Mouse (Mus musculus) bone marrow macrophage, adult 2 months (primary cell): ENCODE results near the gene Lpar4.

Source experiments
- CTCF ChIP-seq: IDR thresholded peaks from 2 replicates; pipeline ENCODE4 v1.5.1; 2012; ENCODE audit warnings: low read depth, mild to moderate bottlenecking, low read length, moderate library complexity
- POLR2A ChIP-seq: IDR thresholded peaks from 2 replicates; pipeline ENCODE4 v1.6.1; 2012; ENCODE audit warnings: mild to moderate bottlenecking, low read depth, low read length, borderline replicate concordance

DNA sequence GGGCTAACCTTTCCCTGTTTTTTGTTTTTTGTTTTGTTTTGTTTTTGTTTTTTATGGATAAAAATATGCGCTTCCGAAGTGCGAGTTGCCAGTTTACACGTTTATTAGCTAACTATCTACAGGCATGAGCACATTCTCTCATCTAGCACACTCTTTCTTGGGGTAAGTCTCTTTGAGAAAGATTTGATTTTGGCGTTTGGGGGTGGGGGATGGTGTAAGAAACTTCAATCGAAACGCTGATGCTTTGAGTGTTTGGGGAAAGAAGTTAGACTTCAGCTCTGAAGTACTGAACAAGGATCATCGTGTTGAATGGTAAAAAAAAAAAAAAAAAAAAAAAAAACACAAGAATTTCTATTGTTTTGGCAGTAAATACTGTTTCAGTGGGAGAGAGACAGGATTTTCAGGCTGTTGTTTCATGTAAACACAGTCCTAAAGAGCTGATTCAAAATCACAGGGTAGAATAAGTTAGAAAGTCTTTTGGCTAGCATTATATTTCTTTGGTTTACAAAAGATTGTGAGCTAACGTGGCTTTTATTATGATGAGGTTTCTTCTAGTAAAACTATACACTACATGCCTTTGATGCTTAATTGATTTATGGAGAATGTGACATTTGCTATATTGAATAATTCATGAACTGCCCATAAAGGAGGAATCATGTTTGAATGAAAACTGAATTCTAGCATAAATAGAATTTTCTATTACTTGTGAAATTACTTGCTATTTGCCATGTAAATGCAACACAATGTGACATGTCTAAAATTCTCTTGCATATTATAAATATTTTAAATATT, 599 bp downstream of the Lpar4 start:
- TF ChIP-seq POLR2A (no peak), CTCF (no peak)
